Mouse (Mus musculus): Measurements from ENCODE around the gene Arih1. TPM values are rescaled to one million over a fixed set of nuclear protein-coding genes. Genes with fewer than 3 reads are reported as not detected.
A peak's percentile ranks its signal among the peaks of the same experiment; 100 is the strongest.

Gene Arih1
- total and polyA plus RNA-seq, 2 experiments from 2014 or later, result 7.8 to 70.4 TPM

- H3K27ac ChIP-seq (ENCODE audit: low read depth), result no peak overlapping the region
- no peaks in the 10 kb centered on the region for H3K36me3 ChIP-seq (replicated peaks; ENCODE audit: control insufficient read depth, insufficient read depth, low read length)
- H3K9me3 ChIP-seq (replicated peaks; ENCODE audit: control insufficient read depth, low read length), result no peaks in the 10 kb centered on the region
- DNase-seq (ENCODE audit: low spot score) (no peak), ATAC-seq (ENCODE audit: insufficient read depth, low read depth) (no peak)
- H3K4me3 ChIP-seq (ENCODE audit: low read depth, low read length), result no peak overlapping the region
- TF ChIP-seq EP300 (IDR thresholded peaks at IDR 0.05; ENCODE audit: low read depth) (no peak), CTCF (IDR thresholded peaks at IDR 0.05; ENCODE audit: low read depth) (peak; percentile 27; the same call in 1 of the 2 replicates)
- 20% methylated on average over 1 of the region's 1 CpGs for WGBS
- H3K4me2 ChIP-seq (ENCODE audit: low read depth, low read length), result no peak overlapping the region
- H3K9ac ChIP-seq (replicated peaks; ENCODE audit: low read depth, low read length), result no peak overlapping the region
- peaks cover 18% of the 10 kb centered on the region; the same call in 1 of the 2 replicates for H3K4me1 ChIP-seq (ENCODE audit: control insufficient read depth, insufficient read depth)
- H3K27me3 ChIP-seq (ENCODE audit: control insufficient read depth, insufficient read depth, low read length), result no peaks in the 10 kb centered on the region
Observed at GRCm38 (mm10) chr9:59482419-59482818, 4.0 kb downstream of the Arih1 start.

- H3K4me2 ChIP-seq (ENCODE audit: low read depth, low read length), result no peak overlapping the region
- H3K27ac ChIP-seq (ENCODE audit: low read depth), result no peak overlapping the region
- 0 out of 2 replicates have a peak, but pooled peaks cover 23% of the 10 kb centered on the region for H3K4me1 ChIP-seq (ENCODE audit: control insufficient read depth, insufficient read depth)
- no peak for ATAC-seq (ENCODE audit: insufficient read depth, low read depth)
- H3K9ac ChIP-seq (replicated peaks; ENCODE audit: low read depth, low read length), result no peak overlapping the region
- H3K27me3 ChIP-seq (ENCODE audit: control insufficient read depth, insufficient read depth, low read length), result no peaks in the 10 kb centered on the region
- H3K36me3 ChIP-seq (replicated peaks; ENCODE audit: control insufficient read depth, insufficient read depth, low read length), result peaks cover 5% of the 10 kb centered on the region
- no peaks in the 10 kb centered on the region for H3K9me3 ChIP-seq (replicated peaks; ENCODE audit: control insufficient read depth, low read length)
- 90% methylated on average over 2 of the region's 2 CpGs for WGBS
- no peak for DNase-seq (ENCODE audit: low spot score)
- TF ChIP-seq EP300 (IDR thresholded peaks at IDR 0.05; ENCODE audit: low read depth), result no peak
- TF ChIP-seq CTCF (IDR thresholded peaks at IDR 0.05; ENCODE audit: low read depth), result no peak
- no peak overlapping the region for H3K4me3 ChIP-seq (ENCODE audit: low read depth, low read length)
Observed at GRCm38 (mm10) chr9:59476617-59477016, 9.8 kb downstream of the Arih1 start.

DNA sequence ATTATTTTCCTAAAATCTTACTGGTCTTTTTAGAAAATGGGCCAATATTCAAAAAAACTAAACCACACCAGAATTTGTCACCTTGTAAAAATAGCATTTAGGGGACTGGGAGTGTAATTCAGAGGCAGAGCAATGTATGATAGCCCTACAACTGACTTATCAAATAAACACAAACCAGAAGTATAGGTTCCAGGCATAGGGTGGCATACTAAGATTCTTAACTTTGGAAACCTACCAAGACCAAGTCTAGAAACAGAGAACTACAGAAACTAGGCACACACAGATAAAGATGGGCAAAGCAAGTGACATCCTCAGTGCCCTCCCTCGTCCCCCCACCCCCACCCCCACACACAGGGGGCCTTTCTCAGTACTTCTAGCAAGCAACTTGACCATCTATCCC is 11.6 kb downstream of the Arih1 start:
- TF ChIP-seq EP300 (IDR thresholded peaks at IDR 0.05; ENCODE audit: low read depth) (no peak), CTCF (IDR thresholded peaks at IDR 0.05; ENCODE audit: low read depth) (no peak)
- DNase-seq (ENCODE audit: low spot score) (no peak), ATAC-seq (ENCODE audit: insufficient read depth, low read depth) (no peak)
- Histone ChIP-seq H3K4me2 (ENCODE audit: low read depth, low read length) (no peak overlapping the region), H3K36me3 (replicated peaks; ENCODE audit: control insufficient read depth, insufficient read depth, low read length) (peaks cover 9% of the 10 kb centered on the region), H3K4me1 (ENCODE audit: control insufficient read depth, insufficient read depth) (0 out of 2 replicates have a peak, but pooled peaks cover 23% of the 10 kb centered on the region), H3K27me3 (ENCODE audit: control insufficient read depth, insufficient read depth, low read length) (no peaks in the 10 kb centered on the region), H3K9me3 (replicated peaks; ENCODE audit: control insufficient read depth, low read length) (no peaks in the 10 kb centered on the region), H3K27ac (ENCODE audit: low read depth) (no peak overlapping the region), H3K4me3 (ENCODE audit: low read depth, low read length) (no peak overlapping the region), H3K9ac (replicated peaks; ENCODE audit: low read depth, low read length) (no peak overlapping the region)
- 56% methylated on average over 1 of the region's 1 CpGs for WGBS

DNA sequence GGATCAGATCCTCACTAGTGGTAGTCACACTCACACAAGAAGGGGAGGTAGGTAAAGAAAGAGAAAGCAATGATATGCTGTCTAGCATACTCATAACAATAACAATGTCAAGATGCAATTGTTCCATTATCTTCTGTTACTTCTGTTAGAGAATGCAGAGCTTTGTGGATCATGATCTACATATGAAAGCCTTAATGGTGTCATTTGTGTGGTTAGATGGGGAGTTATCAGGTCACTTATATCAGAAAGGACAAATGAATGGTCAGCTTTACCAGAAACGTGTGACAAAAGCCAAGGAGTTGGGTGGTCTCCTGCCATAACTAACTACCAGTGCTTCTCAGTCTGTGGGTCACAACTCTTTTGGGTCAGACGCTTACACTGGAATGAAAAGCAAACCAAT is 13.2 kb downstream of the Arih1 start:
- H3K27me3 ChIP-seq (ENCODE audit: control insufficient read depth, insufficient read depth, low read length), result no peaks in the 10 kb centered on the region
- ATAC-seq (ENCODE audit: insufficient read depth, low read depth), result no peak
- TF ChIP-seq EP300 (IDR thresholded peaks at IDR 0.05; ENCODE audit: low read depth), result no peak
- TF ChIP-seq CTCF (IDR thresholded peaks at IDR 0.05; ENCODE audit: low read depth), result no peak
- no peak for DNase-seq (ENCODE audit: low spot score)
- peaks cover 9% of the 10 kb centered on the region for H3K36me3 ChIP-seq (replicated peaks; ENCODE audit: control insufficient read depth, insufficient read depth, low read length)
- no peak overlapping the region for H3K4me2 ChIP-seq (ENCODE audit: low read depth, low read length)
- H3K9me3 ChIP-seq (replicated peaks; ENCODE audit: control insufficient read depth, low read length), result no peaks in the 10 kb centered on the region
- H3K27ac ChIP-seq (ENCODE audit: low read depth), result no peak overlapping the region
- no peak overlapping the region for H3K9ac ChIP-seq (replicated peaks; ENCODE audit: low read depth, low read length)
- WGBS, result 75% methylated on average over 2 of the region's 2 CpGs
- peaks cover 22% of the 10 kb centered on the region; the same call in 1 of the 2 replicates for H3K4me1 ChIP-seq (ENCODE audit: control insufficient read depth, insufficient read depth)
- H3K4me3 ChIP-seq (ENCODE audit: low read depth, low read length), result no peak overlapping the region

DNA sequence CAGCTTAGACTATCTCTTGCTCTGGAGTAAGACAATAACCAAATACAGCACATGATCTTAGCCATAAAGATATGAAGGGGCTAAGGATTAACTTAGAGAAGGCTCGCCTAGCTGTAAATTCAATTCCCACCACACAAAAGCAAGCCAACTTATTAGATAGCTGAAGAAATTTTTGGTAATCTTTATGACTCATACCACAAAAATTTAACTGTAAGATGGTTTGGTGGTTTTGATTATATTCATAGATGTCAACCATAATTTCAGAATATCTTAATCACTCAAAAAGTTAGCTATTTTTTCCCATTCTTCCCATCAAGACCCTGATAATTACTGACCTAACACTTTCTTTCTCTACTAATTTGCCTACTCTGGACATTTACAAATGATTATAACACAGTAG is 17.0 kb downstream of the Arih1 start:
- H3K4me3 ChIP-seq (ENCODE audit: low read depth, low read length), result no peak overlapping the region
- WGBS, result 73% methylated on average over 1 of the region's 1 CpGs
- ATAC-seq (ENCODE audit: insufficient read depth, low read depth), result no peak
- H3K36me3 ChIP-seq (replicated peaks; ENCODE audit: control insufficient read depth, insufficient read depth, low read length), result peaks cover 9% of the 10 kb centered on the region
- H3K27ac ChIP-seq (ENCODE audit: low read depth), result no peak overlapping the region
- no peaks in the 10 kb centered on the region for H3K27me3 ChIP-seq (ENCODE audit: control insufficient read depth, insufficient read depth, low read length)
- no peak for TF ChIP-seq EP300 (IDR thresholded peaks at IDR 0.05; ENCODE audit: low read depth)
- TF ChIP-seq CTCF (IDR thresholded peaks at IDR 0.05; ENCODE audit: low read depth), result no peak
- H3K4me2 ChIP-seq (ENCODE audit: low read depth, low read length), result no peak overlapping the region
- no peak for DNase-seq (ENCODE audit: low spot score)
- peaks cover 21% of the 10 kb centered on the region for H3K4me1 ChIP-seq (ENCODE audit: control insufficient read depth, insufficient read depth)
- no peaks in the 10 kb centered on the region for H3K9me3 ChIP-seq (replicated peaks; ENCODE audit: control insufficient read depth, low read length)
- no peak overlapping the region for H3K9ac ChIP-seq (replicated peaks; ENCODE audit: low read depth, low read length)

- no peaks in the 10 kb centered on the region for H3K9me3 ChIP-seq (replicated peaks; ENCODE audit: control insufficient read depth, low read length)
- DNase-seq (ENCODE audit: low spot score), result no peak
- H3K4me2 ChIP-seq (ENCODE audit: low read depth, low read length), result no peak overlapping the region
- no peak overlapping the region for H3K27ac ChIP-seq (ENCODE audit: low read depth)
- H3K4me1 ChIP-seq (ENCODE audit: control insufficient read depth, insufficient read depth), result peaks cover 19% of the 10 kb centered on the region
- H3K4me3 ChIP-seq (ENCODE audit: low read depth, low read length), result no peak overlapping the region
- no peak for ATAC-seq (ENCODE audit: insufficient read depth, low read depth)
- no peak overlapping the region for H3K9ac ChIP-seq (replicated peaks; ENCODE audit: low read depth, low read length)
- TF ChIP-seq EP300 (IDR thresholded peaks at IDR 0.05; ENCODE audit: low read depth), result no peak
- TF ChIP-seq CTCF (IDR thresholded peaks at IDR 0.05; ENCODE audit: low read depth), result no peak
- H3K27me3 ChIP-seq (ENCODE audit: control insufficient read depth, insufficient read depth, low read length), result no peaks in the 10 kb centered on the region
- 15% methylated on average over 1 of the region's 1 CpGs for WGBS
- H3K36me3 ChIP-seq (replicated peaks; ENCODE audit: control insufficient read depth, insufficient read depth, low read length), result no peaks in the 10 kb centered on the region
Observed at GRCm38 (mm10) chr9:59464293-59464692, 22.1 kb downstream of the Arih1 start.
